Mouse (Mus musculus): Measurements from ENCODE around the gene Dpm3.

The Dpm3 gene

DNA sequence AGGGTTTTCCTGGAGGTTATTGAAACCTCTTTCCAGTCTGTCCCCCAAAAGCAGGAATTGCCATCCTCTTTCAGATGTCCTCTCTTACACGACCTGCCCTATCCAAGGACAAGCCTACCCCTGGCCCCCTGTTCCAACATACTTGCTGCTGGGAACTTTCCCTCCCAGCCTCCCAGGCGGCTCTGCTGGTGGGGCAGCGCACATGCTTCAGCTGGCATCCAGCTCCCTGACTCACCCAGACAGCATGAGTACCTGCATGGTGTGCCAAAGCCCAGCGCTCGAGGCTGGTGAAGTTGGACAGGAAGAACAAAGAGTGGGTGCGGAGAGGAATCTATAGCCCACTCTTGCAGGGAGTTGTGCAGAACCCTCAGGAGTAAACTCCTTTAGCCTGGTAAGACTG is 11.7 kb downstream of the Dpm3 start:
- peak; percentile 58 for DNase-seq

DNA sequence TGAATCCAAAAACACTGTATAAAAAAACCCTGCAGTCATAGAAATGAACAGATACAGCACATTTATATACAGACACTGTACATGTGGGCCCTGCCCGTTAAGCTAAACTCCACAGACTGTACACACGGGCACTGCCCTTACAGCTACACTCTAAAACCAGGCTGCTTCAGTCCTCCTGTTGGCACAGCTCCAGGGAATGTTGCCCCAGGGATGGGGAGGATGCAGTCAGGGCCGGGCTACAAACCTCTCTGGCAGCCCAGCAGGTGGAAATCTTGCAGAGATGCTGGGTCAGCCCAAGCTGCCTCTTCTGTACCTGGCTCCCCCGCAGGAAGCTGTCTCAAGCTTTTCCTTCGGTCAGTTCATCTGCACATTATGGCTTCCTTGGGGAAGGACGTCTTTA is 12.6 kb downstream of the Dpm3 start:
- DNase-seq, result no peak

DNA sequence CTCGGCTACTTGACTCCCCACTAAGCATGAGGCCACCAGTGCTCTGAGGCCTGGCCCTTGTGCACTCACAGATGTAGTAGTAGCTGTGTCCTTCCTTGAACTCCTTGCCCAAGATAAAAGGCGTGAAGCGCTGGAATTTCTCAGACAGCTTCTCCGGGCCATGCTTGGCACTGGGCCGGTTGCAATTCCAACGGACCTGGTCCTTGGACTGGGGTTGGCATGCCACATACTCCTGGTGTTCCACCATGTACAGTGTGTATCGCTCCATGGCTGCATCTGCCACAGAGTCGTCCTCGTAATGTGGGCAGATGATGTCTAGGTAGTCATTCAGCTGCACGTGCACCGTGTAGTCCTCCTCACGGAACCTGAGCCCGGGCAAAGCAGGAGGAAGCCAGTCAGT is 16.9 kb downstream of the Dpm3 start:
- DNase-seq, result no peak

- no peak for DNase-seq
Observed at GRCm38 (mm10) chr3:89277281-89278021, 18.3 kb downstream of the Dpm3 start.

- DNase-seq, result no peak
Observed at GRCm38 (mm10) chr3:89278107-89278506, 18.9 kb downstream of the Dpm3 start.

- DNase-seq, result no peak
Observed at GRCm38 (mm10) chr3:89278643-89279042, 19.5 kb downstream of the Dpm3 start.

DNA sequence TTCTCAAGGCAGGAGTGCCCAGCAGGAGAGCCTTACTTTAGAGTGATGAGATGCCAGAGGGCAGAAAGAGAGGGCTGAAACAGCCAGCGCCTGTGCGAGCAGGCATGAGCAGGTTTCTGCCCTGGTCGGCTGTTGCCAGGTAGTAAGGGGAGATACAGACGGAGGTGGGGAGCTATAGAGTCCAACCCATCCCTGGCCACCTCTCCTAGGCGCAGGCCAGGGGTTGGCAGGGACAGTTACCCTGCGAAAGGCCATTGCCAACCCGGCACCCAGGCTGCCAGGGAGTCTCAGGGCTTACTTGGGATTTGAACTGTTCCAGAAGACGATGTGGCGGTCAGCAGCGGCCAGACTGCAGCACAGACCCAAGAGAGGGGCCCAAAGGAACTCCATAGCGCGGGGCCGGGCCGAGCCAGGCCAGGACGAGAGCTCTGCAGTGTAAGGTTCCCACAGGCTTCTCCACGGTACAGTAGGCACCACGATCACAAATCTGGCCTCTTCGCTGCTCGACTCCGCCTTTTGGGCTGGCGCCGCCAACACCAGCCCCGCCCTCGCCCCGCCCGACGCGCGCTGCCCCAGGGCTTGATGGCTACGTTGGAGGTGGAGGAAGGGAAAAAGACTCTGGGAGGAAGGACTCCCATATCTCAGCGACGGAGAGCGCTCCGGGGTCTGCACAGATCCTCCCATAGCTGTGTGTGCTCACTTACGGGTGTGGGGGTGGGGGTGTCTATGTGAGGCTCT is 20.2 kb downstream of the Dpm3 start:
- DNase-seq, result peak; percentile 67

- no peak for DNase-seq
Observed at GRCm38 (mm10) chr3:89280050-89280605, 21.0 kb downstream of the Dpm3 start.

DNA sequence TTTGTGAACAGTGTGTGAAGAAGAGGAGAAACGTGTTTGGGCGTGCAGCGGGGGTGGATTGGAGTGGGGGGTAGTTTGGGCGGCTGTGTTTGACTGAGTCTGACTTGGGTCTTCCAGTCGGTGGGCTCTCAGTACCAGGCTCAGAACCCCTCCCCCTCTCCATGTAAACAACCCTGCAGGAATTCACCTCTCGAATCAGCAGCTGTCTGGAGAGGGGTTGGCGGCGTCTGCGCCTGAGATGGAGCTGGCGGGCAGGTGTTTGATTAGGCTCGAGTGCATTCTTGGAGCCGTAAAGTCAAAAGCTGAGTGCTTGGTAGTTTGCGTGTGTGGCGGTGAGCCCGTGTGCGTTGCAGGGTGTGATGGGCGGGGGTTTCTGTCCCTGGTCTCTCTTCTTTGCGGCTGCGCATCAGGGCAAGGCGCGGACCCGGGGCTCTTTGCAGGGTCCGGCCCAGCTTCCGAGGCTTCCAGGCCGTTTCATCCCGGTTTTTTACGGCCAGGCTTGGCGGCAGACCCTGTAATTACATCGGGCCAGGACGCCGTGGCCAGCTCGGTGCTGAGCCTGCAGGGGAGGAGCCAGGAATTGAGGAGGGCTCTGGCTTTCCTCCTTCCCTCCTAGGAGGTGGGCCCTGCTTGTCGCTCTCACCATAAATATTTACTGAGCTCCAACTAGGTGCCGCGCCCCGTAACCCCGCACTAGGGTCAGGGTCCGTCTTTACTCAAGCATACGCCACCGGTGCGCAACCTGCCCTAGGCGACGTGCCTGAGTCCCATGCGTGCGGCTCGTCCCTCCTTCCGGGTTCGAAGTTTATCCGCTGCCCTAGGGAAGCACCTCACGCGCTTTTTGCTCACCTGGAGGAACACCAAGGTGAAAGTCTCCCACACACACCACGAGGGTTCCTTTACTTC is 21.7 kb downstream of the Dpm3 start, which contains the start of gene Efna1:
Efna1 (minus strand) TSS at position 537 of the 906 bp plus-strand sequence.
- no peak for DNase-seq

GRCm38 (mm10) chr3:89281579-89282290 is 22.6 kb downstream of the Dpm3 start:
- peak; percentile 86 for DNase-seq

GRCm38 (mm10) chr3:89282291-89282643 is 23.1 kb downstream of the Dpm3 start:
- no peak for DNase-seq

GRCm38 (mm10) chr3:89284261-89284660 is 25.1 kb downstream of the Dpm3 start:
- DNase-seq, result no peak

GRCm38 (mm10) chr3:89285526-89285925 is 26.4 kb downstream of the Dpm3 start:
- DNase-seq, result no peak

DNA sequence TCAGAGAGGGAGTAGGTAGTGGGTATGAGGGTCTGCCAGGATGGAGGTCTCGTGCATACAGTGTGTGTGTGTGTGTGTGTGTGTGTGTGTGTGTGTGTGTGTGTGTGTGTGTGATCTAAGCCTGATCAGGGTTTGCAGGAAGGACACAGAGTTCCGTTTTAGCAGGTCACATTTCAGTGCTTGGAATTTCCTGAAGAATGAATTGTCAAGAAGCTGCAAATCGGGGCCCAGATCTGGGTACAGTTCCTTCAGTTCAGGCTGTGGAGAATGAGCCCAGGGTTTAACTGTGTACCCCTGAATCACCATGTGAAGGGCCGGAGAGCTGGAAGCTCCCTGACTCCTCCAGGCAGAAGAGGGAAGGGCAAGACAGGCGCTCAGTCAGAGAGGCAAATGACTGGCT is 28.1 kb downstream of the Dpm3 start:
- DNase-seq, result no peak

DNA sequence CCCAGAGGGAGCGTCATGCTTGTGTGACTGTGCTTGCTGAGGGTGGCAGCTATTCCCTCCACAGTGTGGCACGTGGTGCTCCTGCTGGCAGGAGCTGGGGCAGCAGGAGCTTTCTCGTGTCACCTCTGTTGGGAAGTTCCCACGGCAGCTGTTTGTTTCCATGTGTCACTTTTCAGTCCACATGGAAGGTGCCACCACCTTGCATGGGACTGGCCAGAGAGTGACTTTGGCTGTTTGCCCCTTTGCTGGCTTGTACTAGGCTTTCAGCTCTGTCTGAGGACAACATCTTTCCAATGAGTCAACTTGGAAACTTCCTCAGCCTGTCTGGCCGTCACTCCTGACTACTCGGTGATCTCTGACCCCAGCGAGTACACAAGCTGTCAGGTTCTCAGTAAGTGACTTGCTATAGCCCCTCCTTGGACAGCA is 29.4 kb downstream of the Dpm3 start:
- no peak for DNase-seq

- no peak for DNase-seq
Observed at GRCm38 (mm10) chr3:89291874-89292273, 32.7 kb downstream of the Dpm3 start.

DNA sequence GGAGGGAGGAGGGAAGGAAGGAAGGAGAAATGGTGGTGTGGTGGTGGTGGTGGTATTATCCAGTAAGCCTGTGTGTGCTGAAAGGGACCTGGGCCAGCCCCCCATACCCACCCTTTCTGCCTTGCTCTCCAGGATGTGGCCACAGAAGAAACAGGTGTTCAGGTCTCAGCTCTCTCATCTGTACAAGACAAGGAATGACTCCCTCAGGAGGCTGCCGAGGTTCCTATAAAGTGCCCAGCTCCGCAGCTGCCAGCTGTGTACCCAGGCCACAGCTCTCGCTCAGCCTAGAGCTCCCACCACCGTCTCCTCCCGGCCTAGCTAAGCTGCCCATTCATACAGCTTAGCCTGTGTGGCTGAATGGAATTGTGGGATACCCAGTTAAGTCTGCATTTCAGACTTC is 33.1 kb downstream of the Dpm3 start:
- DNase-seq, result no peak

DNA sequence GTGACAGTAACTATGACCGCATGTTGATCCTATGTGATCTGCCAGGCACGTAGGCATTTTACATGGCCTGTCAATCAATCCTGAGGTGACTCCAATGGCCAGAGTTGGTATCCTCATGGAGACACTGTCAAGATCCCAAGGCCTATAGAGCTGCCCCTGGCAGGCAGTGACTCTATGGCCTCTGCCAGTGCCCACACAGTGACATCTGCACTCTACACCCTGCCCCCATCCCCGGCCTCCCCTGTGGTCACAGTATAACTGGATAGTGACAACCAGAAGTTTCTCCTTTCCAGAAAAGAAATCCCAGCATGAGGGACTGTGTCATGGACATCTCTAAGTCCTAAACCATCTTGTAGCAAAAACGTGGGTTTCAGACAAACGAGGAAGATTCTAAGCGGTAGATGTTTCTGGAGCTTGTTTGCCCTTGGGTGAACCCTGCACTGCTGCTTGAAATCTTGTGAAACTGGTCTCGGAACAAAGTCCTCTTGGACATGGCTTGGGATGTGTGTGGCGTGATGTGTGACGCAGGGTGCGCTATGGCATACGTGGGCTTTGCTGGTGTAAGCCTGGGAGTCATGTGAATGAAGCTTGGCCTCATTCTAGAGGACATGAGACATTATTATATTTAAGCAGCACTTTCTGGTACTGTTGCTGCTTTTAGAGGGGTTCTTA is 34.2 kb downstream of the Dpm3 start:
- no peak for DNase-seq

DNA sequence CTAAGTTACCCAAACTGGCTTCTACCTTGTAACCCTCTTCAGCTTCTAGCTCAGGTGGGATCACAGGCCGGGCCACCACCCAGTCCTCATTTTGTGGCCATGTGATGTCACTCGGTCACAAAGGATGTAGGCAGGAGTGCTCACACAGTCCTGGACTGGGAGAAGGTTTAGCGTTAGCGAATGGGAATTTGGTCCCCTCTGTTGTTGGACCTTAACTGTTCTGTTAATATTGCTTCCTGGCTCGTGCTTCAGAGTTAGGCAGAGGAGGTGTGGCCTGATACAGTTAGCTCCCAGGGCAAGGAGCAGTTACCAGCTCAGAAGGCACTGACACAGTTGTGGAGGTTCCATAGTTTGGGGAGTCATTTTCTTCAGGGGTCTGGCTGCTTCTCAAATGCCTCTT is 35.0 kb downstream of the Dpm3 start:
- DNase-seq, result no peak

DNA sequence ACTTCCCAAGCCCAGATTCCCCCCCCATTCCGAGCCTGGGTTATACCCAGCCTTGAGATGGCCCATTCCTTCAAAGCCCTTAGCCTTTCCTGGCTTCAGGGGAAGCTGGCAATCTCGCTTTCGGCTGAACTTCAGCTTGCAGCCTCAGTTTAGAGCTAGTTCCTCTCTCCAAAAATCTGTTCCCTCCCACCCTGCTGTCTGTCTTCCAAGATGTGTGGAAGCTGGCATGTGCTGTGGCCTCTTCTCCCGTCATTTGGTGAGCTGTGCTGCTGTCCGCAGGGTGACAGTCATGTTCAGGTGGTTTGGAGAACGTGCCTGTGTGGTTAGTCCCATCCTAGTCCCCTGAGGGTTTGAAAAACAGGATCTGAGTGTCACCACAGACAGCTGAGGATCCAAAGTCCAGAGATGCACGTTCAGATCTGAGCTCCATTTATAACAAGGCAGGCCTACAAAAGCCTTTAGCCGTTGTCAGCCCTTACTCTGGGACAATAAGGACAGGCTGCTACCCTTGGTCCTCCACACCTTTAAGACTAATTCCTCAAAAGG is 36.6 kb downstream of the Dpm3 start:
- DNase-seq, result no peak

DNA sequence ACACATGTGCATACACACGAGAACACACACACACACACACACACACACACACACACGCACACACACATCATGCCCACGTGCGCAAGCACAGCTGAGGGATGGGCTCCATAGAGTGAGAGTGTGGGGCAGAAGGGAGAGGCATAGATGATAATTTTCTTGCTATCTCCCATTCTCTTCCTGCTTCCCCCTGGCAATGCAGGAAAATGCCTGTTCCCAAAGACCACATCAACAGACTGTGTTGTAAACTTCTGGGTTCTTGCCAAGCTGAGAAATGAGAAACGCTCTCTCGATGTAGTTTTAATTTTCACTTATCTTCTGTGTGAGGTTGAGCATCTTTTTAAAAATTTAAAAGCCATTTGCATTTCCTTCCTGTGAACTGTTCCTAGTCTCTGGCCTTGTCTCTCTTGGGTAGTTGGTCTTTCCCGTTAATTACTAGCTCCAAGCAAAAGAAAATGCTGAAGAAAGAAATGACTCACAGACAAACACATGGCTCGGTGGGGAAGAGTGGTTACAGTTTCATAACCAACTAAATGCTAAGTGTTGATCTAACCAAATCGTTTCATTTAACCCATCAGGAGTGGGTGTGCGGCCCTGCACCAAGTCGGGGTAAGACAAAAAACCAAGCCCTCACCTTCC is 37.7 kb downstream of the Dpm3 start:
- no peak for DNase-seq
